Comparison of ENCODE assay signal across 8 mouse cellular contexts in the genomic region with DNA sequence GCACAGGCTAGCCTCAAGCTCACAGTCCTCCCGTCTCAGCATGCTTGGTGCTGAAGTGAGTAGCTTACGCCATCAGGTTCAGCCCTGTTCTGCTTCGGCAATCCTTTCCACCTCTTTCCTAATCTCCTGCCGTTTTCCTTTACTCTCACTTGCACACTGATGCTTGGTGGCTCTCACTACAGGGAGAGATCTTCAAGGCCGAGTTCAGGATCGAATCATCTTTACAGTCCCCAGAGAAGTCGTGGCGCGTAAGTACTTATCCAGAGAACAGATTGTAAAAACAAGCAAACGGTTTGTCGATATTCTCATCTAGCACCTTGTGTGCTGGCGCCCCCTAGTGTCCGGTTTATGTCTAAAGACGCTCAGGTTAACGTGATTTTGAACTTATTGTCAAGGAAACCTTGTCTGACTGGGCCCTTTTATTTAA. TPM values are rescaled to one million over a fixed set of nuclear protein-coding genes. Genes with fewer than 3 reads are reported as not detected.
DNase-seq lines count a peak whose midpoint lies in the region; ATAC-seq and TF ChIP-seq lines count a peak whose summit lies in the region.

No protein-coding gene starts in this region.

- no peak overlapping the region for H3K27ac ChIP-seq in embryonic facial prominence, embryonic 11.5 days (replicated peaks; ENCODE audit: low read depth, low read length)
- peak overlapping the region; percentile 67; the same call in 1 of the 2 replicates for H3K27ac ChIP-seq in limb, embryonic 10.5 days
- peak overlapping the region; percentile 20; the same call in 1 of the 2 replicates for H3K27ac ChIP-seq in midbrain, embryonic 13.5 days
- no peak overlapping the region; the same call in 1 of the 2 replicates for H3K27ac ChIP-seq in small intestine, adult 2 months (ENCODE audit: insufficient read depth, low read depth, low read length)

- ATAC-seq in embryonic facial prominence, embryonic 11.5 days (replicated peaks; ENCODE audit: insufficient number of reproducible peaks, low FRiP score, low TSS enrichment, low read depth), result peak; percentile 63; the same call in 1 of the 2 replicates
- ATAC-seq in midbrain, embryonic 13.5 days, result peak; percentile 70

- TF ChIP-seq CTCF in small intestine, adult 2 months (IDR thresholded peaks at IDR 0.05; ENCODE audit: extremely low read depth, insufficient read length, insufficient replicate concordance, low read depth, low read length), result peak; percentile 47; the same call in 1 of the 2 replicates

- H3K9ac ChIP-seq in embryonic facial prominence, embryonic 11.5 days (replicated peaks; ENCODE audit: low read length), result peak overlapping the region; percentile 53; the same call in 1 of the 2 replicates
- H3K9ac ChIP-seq in midbrain, embryonic 13.5 days (replicated peaks), result peak overlapping the region; percentile 51

- H3K36me3 ChIP-seq in embryonic facial prominence, embryonic 11.5 days (replicated peaks; ENCODE audit: control insufficient read depth, insufficient read depth, low read depth, low read length), result no peaks in the 10 kb centered on the region
- no peaks in the 10 kb centered on the region for H3K36me3 ChIP-seq in limb, embryonic 10.5 days
- no peaks in the 10 kb centered on the region for H3K36me3 ChIP-seq in midbrain, embryonic 13.5 days
- no peaks in the 10 kb centered on the region for H3K36me3 ChIP-seq in small intestine, adult 2 months (ENCODE audit: control insufficient read depth, insufficient read depth, low read length)

- 5% methylated on average over 15 of the region's 15 CpGs for WGBS in embryonic facial prominence, embryonic 11.5 days
- 7% methylated on average over 15 of the region's 15 CpGs for WGBS in limb, embryonic 10.5 days
- WGBS in midbrain, embryonic 13.5 days, result 3% methylated on average over 15 of the region's 15 CpGs
- WGBS in small intestine, adult 2 months, result 2% methylated on average over 15 of the region's 15 CpGs

- DNase-seq in 3T3-L1 (ENCODE audit: low read depth, low spot score), result peak; percentile 93
- peak; percentile 82 for DNase-seq in adrenal gland, postnatal 25 days
- DNase-seq in embryonic facial prominence, embryonic 11.5 days (ENCODE audit: low spot score), result peak; percentile 97
- peak; percentile 60 to 91 for DNase-seq in heart, adult 18-20 months
- DNase-seq in kidney, adult 18-20 months, result peak; percentile 88
- peak; percentile 92 for DNase-seq in limb, embryonic 10.5 days (ENCODE audit: low spot score)

- no peaks in the 10 kb centered on the region for H3K9me3 ChIP-seq in embryonic facial prominence, embryonic 11.5 days (replicated peaks; ENCODE audit: control insufficient read depth, low read length)
- H3K9me3 ChIP-seq in limb, embryonic 10.5 days (replicated peaks), result no peaks in the 10 kb centered on the region
- H3K9me3 ChIP-seq in midbrain, embryonic 13.5 days, result no peaks in the 10 kb centered on the region

- peak overlapping the region; percentile 44 for H3K4me2 ChIP-seq in embryonic facial prominence, embryonic 11.5 days (ENCODE audit: low read depth, low read length)
- H3K4me2 ChIP-seq in midbrain, embryonic 13.5 days (replicated peaks), result peak overlapping the region; percentile 54

- no peak for TF ChIP-seq POLR2A in small intestine, adult 2 months (IDR thresholded peaks at IDR 0.05; ENCODE audit: low read depth, low read length)

- H3K4me3 ChIP-seq in embryonic facial prominence, embryonic 11.5 days (ENCODE audit: low read depth, low read length), result peak overlapping the region; percentile 30
- peak overlapping the region; percentile 47 for H3K4me3 ChIP-seq in limb, embryonic 10.5 days
- H3K4me3 ChIP-seq in midbrain, embryonic 13.5 days (replicated peaks), result peak overlapping the region; percentile 34
- peak overlapping the region; percentile 45 for H3K4me3 ChIP-seq in small intestine, adult 2 months (ENCODE audit: low read depth, low read length)

- H3K4me1 ChIP-seq in embryonic facial prominence, embryonic 11.5 days (ENCODE audit: control insufficient read depth, insufficient read depth, low read length), result no peaks in the 10 kb centered on the region
- H3K4me1 ChIP-seq in limb, embryonic 10.5 days, result peaks cover 2% of the 10 kb centered on the region; the same call in 1 of the 2 replicates
- peaks cover 5% of the 10 kb centered on the region; the same call in 1 of the 2 replicates for H3K4me1 ChIP-seq in midbrain, embryonic 13.5 days (replicated peaks)
- H3K4me1 ChIP-seq in small intestine, adult 2 months (ENCODE audit: control insufficient read depth, insufficient read depth, insufficient read length, low read length), result no peaks in the 10 kb centered on the region; the same call in 1 of the 2 replicates

- H3K27me3 ChIP-seq in embryonic facial prominence, embryonic 11.5 days (ENCODE audit: control insufficient read depth, insufficient read depth, low read length), result no peaks in the 10 kb centered on the region
- H3K27me3 ChIP-seq in limb, embryonic 10.5 days (ENCODE audit: low read depth, poor library complexity, severe bottlenecking), result 0 out of 2 replicates have a peak, but pooled peaks cover 4% of the 10 kb centered on the region
- no peaks in the 10 kb centered on the region for H3K27me3 ChIP-seq in midbrain, embryonic 13.5 days
- no peaks in the 10 kb centered on the region for H3K27me3 ChIP-seq in small intestine, adult 2 months (ENCODE audit: control insufficient read depth, insufficient read depth, low read length)

RNA-seq across cellular contexts. Expression of a gene that starts 10.2 kb away (rescaled TPM):
- total RNA-seq in adrenal gland, postnatal 25 days (2021), result not detected in 2 replicates
- polyA plus RNA-seq in embryonic facial prominence, embryonic 11.5 days (2014; fragmentation: Nextera tagmentation; extraction: Ambion mirVana), result not detected in 2 replicates
- not detected for total RNA-seq in heart, adult 18-20 months (2021)
- polyA plus RNA-seq in limb, embryonic 10.5 days (2016; fragmentation: Nextera tagmentation; extraction: Ambion mirVana), result not detected in 2 replicates
- polyA plus RNA-seq in midbrain, embryonic 13.5 days (2015; fragmentation: Nextera tagmentation; extraction: Ambion mirVana), result 0.18 and 0.26 TPM in 2 replicates
- polyA plus RNA-seq in small intestine, adult 2 months (2012; rRNA removed), result 0.20 and 68.1 TPM in 2 replicates

RNA-seq across cellular contexts. Expression of a gene that starts 58.0 kb away (rescaled TPM):
- total RNA-seq in adrenal gland, postnatal 25 days (2021), result 31.5 and 33.9 TPM in 2 replicates
- polyA plus RNA-seq in embryonic facial prominence, embryonic 11.5 days (2014; fragmentation: Nextera tagmentation; extraction: Ambion mirVana), result 97.8 and 110 TPM in 2 replicates
- total RNA-seq in heart, adult 18-20 months (2021), result 10 to 100 TPM; 30.6 to 35.1 TPM
- 65.1 and 70.4 TPM in 2 replicates for polyA plus RNA-seq in limb, embryonic 10.5 days (2016; fragmentation: Nextera tagmentation; extraction: Ambion mirVana)
- polyA plus RNA-seq in midbrain, embryonic 13.5 days (2015; fragmentation: Nextera tagmentation; extraction: Ambion mirVana), result 183 and 184 TPM in 2 replicates
- polyA plus RNA-seq in small intestine, adult 2 months (2012; rRNA removed), result 39.5 and 40.8 TPM in 2 replicates

Comparison
In these comparisons a context has a peak if more than half of its experiments do, and no peak if none do; other contexts are left out.
1. H3K27ac ChIP-seq: peak in limb, embryonic 10.5 days (single experiment) and midbrain, embryonic 13.5 days (single experiment); none in embryonic facial prominence, embryonic 11.5 days (single experiment) and small intestine, adult 2 months (single experiment).
2. Peak in every context shown above with its lines, with median percentiles within 50 percentile points of each other: DNase-seq and H3K4me3 ChIP-seq.